Mouse (Mus musculus) neural tube, embryonic 11.5 days (tissue): ENCODE data around the gene Spg20. TPM values are rescaled to one million over a fixed set of nuclear protein-coding genes. Genes with fewer than 3 reads are reported as not detected.

Source experiments
- ATAC-seq: fragments of 200-750 bp; cut with Nextera tagmentation; 2 replicates; pipeline ENCODE4 v1.8.0; 2017; ENCODE audit warnings: moderate number of reproducible peaks, mild to moderate bottlenecking, moderate TSS enrichment, moderate library complexity; ENCODE audit not compliant: insufficient read depth, low FRiP score, low TSS enrichment
- DNase-seq: peaks from one replicate; pipeline ENCODE4 v3.0.0-alpha.2; 2015; ENCODE audit warnings: low spot score
- H3K27ac ChIP-seq: fragments of 300-500 bp; sonication (generic); 2 replicates; pipeline ENCODE4 v1.5.1; 2014; ENCODE audit warnings: low read depth, mild to moderate bottlenecking, low read length
- H3K27me3 ChIP-seq: fragments of 300-500 bp; sonication (generic); 2 replicates; pipeline ENCODE4 v1.6.1; 2014; ENCODE audit warnings: mild to moderate bottlenecking, low read length, mixed read lengths; ENCODE audit not compliant: control insufficient read depth, insufficient read depth
- H3K36me3 ChIP-seq: fragments of 300-500 bp; sonication (generic); 2 replicates; pipeline ENCODE4 v1.6.1; 2014; ENCODE audit warnings: mild to moderate bottlenecking, low read length, moderate library complexity, mixed read lengths; ENCODE audit not compliant: control insufficient read depth, insufficient read depth
- H3K4me1 ChIP-seq: fragments of 300-500 bp; sonication (generic); 2 replicates; pipeline ENCODE4 v1.6.1; 2014; ENCODE audit warnings: low read length, mixed read lengths; ENCODE audit not compliant: control insufficient read depth, insufficient read depth
- H3K4me2 ChIP-seq: fragments of 300-500 bp; sonication (generic); 2 replicates; pipeline ENCODE4 v1.6.1; 2014; ENCODE audit warnings: low read depth, mild to moderate bottlenecking, moderate library complexity
- H3K4me3 ChIP-seq: fragments of 300-500 bp; sonication (generic); 2 replicates; pipeline ENCODE4 v1.5.1; 2014; ENCODE audit warnings: low read depth, low read length
- H3K9ac ChIP-seq: fragments of 300-500 bp; sonication (generic); 2 replicates; pipeline ENCODE4 v1.6.1; 2014; ENCODE audit warnings: mild to moderate bottlenecking, low read length
- H3K9me3 ChIP-seq: fragments of 300-500 bp; sonication (generic); 2 replicates; pipeline ENCODE4 v1.6.1; 2016; ENCODE audit warnings: low read length; ENCODE audit not compliant: control insufficient read depth
- WGBS: fragments of 180-500 bp; shearing (Covaris S2); extraction: QIAGEN DNeasy Blood & Tissue Kit; methylation state at CpG from one replicate; pipeline ENCODE4 v1.1.7; 2014; 5-methylcytosine and 5-hydroxymethylcytosine counted together
- polyA plus RNA-seq: library from polyadenylated mRNA; unstranded; fragments of >200 nt; fragmentation: Nextera tagmentation; extraction: Ambion mirVana; gene quantifications from 2 replicates; pipeline ENCODE4 v1.2.1, GENCODE M21; 2014

The Spg20 gene
- polyA plus RNA-seq, 1 experiment from 2014 or later: 55.4 TPM

GRCm38 (mm10) chr3:55078233-55078632, 33.7 kb upstream of the Spg20 start:
- no peak overlapping the region for H3K4me2 ChIP-seq
- H3K9me3 ChIP-seq: no peaks in the 10 kb centered on the region
- H3K36me3 ChIP-seq: no peaks in the 10 kb centered on the region
- peak; percentile 57 for DNase-seq
- no peak overlapping the region for H3K9ac ChIP-seq
- peak; percentile 64 for ATAC-seq
- no peak overlapping the region for H3K27ac ChIP-seq
- no peaks in the 10 kb centered on the region for H3K27me3 ChIP-seq
- no peak overlapping the region for H3K4me3 ChIP-seq
- WGBS: 25% methylated on average over 6 of the region's 6 CpGs
- H3K4me1 ChIP-seq: no peaks in the 10 kb centered on the region

- Histone ChIP-seq H3K4me1 (no peaks in the 10 kb centered on the region), H3K4me3 (no peak overlapping the region), H3K9me3 (no peaks in the 10 kb centered on the region), H3K27ac (no peak overlapping the region), H3K9ac (no peak overlapping the region), H3K36me3 (no peaks in the 10 kb centered on the region), H3K27me3 (no peaks in the 10 kb centered on the region), H3K4me2 (no peak overlapping the region)
- DNase-seq (no peak), ATAC-seq (no peak)
- 86% methylated on average over 8 of the region's 8 CpGs for WGBS
Observed at GRCm38 (mm10) chr3:55079619-55080018, 32.3 kb upstream of the Spg20 start.

GRCm38 (mm10) chr3:55080055-55080454, 31.9 kb upstream of the Spg20 start:
- H3K4me2 ChIP-seq: no peak overlapping the region
- ATAC-seq (peak; percentile 71), DNase-seq (peak; percentile 71)
- no peaks in the 10 kb centered on the region for H3K4me1 ChIP-seq
- no peak overlapping the region for H3K4me3 ChIP-seq
- 12% methylated on average over 6 of the region's 6 CpGs for WGBS
- H3K9ac ChIP-seq: no peak overlapping the region
- no peaks in the 10 kb centered on the region for H3K36me3 ChIP-seq
- H3K27me3 ChIP-seq: no peaks in the 10 kb centered on the region
- H3K9me3 ChIP-seq: no peaks in the 10 kb centered on the region
- H3K27ac ChIP-seq: no peak overlapping the region

- ATAC-seq (no peak), DNase-seq (no peak)
- no peaks in the 10 kb centered on the region for H3K27me3 ChIP-seq
- H3K4me2 ChIP-seq: no peak overlapping the region
- H3K4me3 ChIP-seq: no peak overlapping the region
- H3K9ac ChIP-seq: no peak overlapping the region
- WGBS: 71% methylated on average over 6 of the region's 6 CpGs
- H3K36me3 ChIP-seq: no peaks in the 10 kb centered on the region
- no peaks in the 10 kb centered on the region for H3K9me3 ChIP-seq
- H3K27ac ChIP-seq: no peak overlapping the region
- no peaks in the 10 kb centered on the region for H3K4me1 ChIP-seq
Observed at GRCm38 (mm10) chr3:55084781-55085180, 27.1 kb upstream of the Spg20 start.

DNA sequence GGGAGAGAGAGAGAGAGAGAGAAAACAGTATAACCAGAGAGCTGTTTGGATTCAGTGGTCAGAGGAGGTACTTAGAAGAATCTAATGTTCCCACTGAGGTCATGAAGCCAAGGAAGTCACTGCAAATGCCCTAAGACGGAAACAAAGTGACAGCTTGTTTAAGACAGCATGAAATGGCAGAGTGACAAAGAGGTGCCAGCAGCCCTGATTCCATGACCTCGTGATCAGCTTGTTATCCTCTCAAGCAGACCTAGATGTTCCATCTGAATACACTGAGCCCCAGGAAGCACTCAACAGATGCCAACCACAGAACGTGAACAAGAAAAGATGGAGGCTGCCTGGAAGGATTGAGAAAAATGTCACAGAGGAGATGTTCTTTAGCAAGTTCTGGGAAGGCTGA, 26.2 kb upstream of the Spg20 start:
- H3K9ac ChIP-seq: no peak overlapping the region
- no peaks in the 10 kb centered on the region for H3K9me3 ChIP-seq
- H3K4me2 ChIP-seq: no peak overlapping the region
- no peak for DNase-seq
- 70% methylated on average over 3 of the region's 3 CpGs for WGBS
- H3K4me3 ChIP-seq: no peak overlapping the region
- ATAC-seq: no peak
- no peaks in the 10 kb centered on the region for H3K36me3 ChIP-seq
- H3K27me3 ChIP-seq: no peaks in the 10 kb centered on the region
- no peak overlapping the region for H3K27ac ChIP-seq
- H3K4me1 ChIP-seq: no peaks in the 10 kb centered on the region

- Histone ChIP-seq H3K4me3 (no peak overlapping the region), H3K9me3 (no peaks in the 10 kb centered on the region), H3K9ac (no peak overlapping the region), H3K4me2 (no peak overlapping the region), H3K27ac (no peak overlapping the region), H3K4me1 (no peaks in the 10 kb centered on the region), H3K27me3 (no peaks in the 10 kb centered on the region), H3K36me3 (no peaks in the 10 kb centered on the region)
- ATAC-seq: no peak
- WGBS: 94% methylated on average over 5 of the region's 5 CpGs
- no peak for DNase-seq
Observed at GRCm38 (mm10) chr3:55086948-55087347, 25.0 kb upstream of the Spg20 start.

DNA sequence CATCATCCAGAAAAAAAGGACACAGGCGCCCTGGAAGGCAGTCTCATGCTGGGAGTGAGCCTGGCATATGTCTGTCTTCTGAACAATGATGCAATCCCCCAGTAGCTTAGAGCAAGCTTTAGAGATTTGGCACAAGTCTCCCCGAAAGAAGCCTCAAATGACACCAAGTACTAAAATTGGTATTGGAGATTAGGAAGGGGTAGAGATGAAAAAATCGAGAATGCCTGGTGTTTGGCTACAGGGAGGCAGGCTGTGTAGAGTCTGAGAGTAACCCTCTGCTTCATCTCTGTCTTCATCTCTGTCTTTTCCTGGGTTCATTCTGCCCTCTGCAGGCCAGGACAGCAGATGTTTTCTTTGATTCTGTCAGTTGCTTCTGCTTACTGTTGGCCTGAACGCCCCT, 24.5 kb upstream of the Spg20 start:
- H3K36me3 ChIP-seq: no peaks in the 10 kb centered on the region
- DNase-seq: no peak

GRCm38 (mm10) chr3:55088359-55088758, 23.5 kb upstream of the Spg20 start:
- no peak overlapping the region for H3K4me2 ChIP-seq
- whole genome bisulfite sequencing: 79% methylated on average over 4 of the region's 4 CpGs
- no peak for ATAC-seq
- H3K27me3 ChIP-seq: no peaks in the 10 kb centered on the region
- H3K27ac ChIP-seq: no peak overlapping the region
- no peaks in the 10 kb centered on the region for H3K9me3 ChIP-seq
- no peak for DNase-seq
- no peak overlapping the region for H3K9ac ChIP-seq
- H3K4me3 ChIP-seq: no peak overlapping the region
- no peaks in the 10 kb centered on the region for H3K36me3 ChIP-seq
- no peaks in the 10 kb centered on the region for H3K4me1 ChIP-seq

More for the DNA sequence above, 24.5 kb upstream of the Spg20 start:
- H3K4me1 ChIP-seq: no peaks in the 10 kb centered on the region
- ATAC-seq: no peak
- no peak overlapping the region for H3K9ac ChIP-seq
- H3K27ac ChIP-seq: no peak overlapping the region
- no peaks in the 10 kb centered on the region for H3K27me3 ChIP-seq
- no peaks in the 10 kb centered on the region for H3K9me3 ChIP-seq
- H3K4me3 ChIP-seq: no peak overlapping the region
- no peak overlapping the region for H3K4me2 ChIP-seq
- WGBS: 69% methylated on average over 4 of the region's 4 CpGs

DNA sequence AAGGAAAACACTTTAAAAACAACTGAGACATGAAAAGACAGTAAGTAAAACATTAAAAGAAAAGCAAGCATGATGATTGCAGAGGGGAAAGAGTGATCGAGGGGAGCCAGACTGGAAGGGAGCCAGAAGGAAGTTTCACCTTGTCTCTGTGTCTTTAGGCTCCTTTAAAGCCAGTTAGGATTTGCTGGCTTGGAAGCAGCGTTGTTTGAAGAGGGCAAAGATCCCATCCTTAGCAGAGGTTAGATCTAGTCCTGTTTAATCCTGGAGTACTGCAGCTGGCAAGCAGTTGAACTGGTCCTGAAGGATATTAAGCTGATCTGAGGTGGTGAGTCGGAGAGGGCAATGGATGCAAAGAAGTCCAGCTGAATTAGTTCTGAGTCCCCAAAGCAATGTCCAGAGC, 23.1 kb upstream of the Spg20 start:
- ATAC-seq (no peak), DNase-seq (no peak)
- Histone ChIP-seq H3K9ac (no peak overlapping the region), H3K27me3 (no peaks in the 10 kb centered on the region), H3K4me3 (no peak overlapping the region), H3K9me3 (no peaks in the 10 kb centered on the region), H3K4me2 (no peak overlapping the region), H3K36me3 (no peaks in the 10 kb centered on the region), H3K27ac (no peak overlapping the region), H3K4me1 (no peaks in the 10 kb centered on the region)
- WGBS: 87% methylated on average over 3 of the region's 3 CpGs
